35 mouse cellular contexts compared by ENCODE assay signal in the genomic region with DNA sequence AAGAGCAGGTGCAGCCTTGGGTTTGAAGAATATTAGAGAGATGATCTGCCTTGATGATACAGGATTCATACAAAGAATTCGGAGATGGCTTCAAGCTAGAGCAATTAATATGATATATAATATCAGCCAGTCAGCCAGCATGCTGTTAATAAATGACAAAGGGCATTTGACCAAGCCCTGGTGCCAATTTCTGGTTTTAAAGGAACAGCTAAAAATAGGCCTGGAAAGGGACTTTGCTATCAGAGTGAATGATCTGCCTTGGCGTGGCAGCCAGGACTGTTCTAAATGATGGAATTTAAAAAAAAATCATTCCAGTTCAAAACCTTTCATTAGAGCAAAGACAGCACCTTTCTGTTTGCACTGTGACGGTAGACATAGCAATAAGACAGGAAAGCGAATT. TPM values are rescaled to one million over a fixed set of nuclear protein-coding genes. Genes with fewer than 3 reads are reported as not detected.
"Had no signal": no experiment of that assay in that cellular context is flagged by ENCODE, and none has a peak within 500 bp of the region (broad histone marks: within the 10 kb centered on the region; RNA-seq: fewer than 3 reads in every experiment).

No protein-coding gene starts in this region.

- H3K27ac ChIP-seq: heart, adult 2 months; heart, embryonic 10.5 days; heart, embryonic 13.5 days; heart, embryonic 15.5 days; hindbrain, embryonic 10.5 days; hindbrain, embryonic 12.5 days; hindbrain, embryonic 13.5 days; hindbrain, embryonic 14.5 days; hindbrain, embryonic 15.5 days; hindbrain, postnatal 0 days; intestine, embryonic 15.5 days; kidney, embryonic 15.5 days; kidney, postnatal 0 days; layer of hippocampus, adult 2 months; left cerebral cortex, adult 2 months had no signal

- H3K9me3 ChIP-seq: heart, embryonic 10.5 days; heart, embryonic 12.5 days; heart, embryonic 15.5 days; hindbrain, embryonic 10.5 days; hindbrain, embryonic 15.5 days; intestine, embryonic 15.5 days; kidney, embryonic 15.5 days had no signal

- H3K27me3 ChIP-seq: hindbrain, embryonic 12.5 days; hindbrain, embryonic 13.5 days; hindbrain, embryonic 15.5 days; intestine, embryonic 15.5 days; kidney, embryonic 15.5 days had no signal

- ATAC-seq: hindbrain, embryonic 16.5 days; hindbrain, postnatal 0 days; inflammation-experienced regulatory T-cells, adult 6 months; intestine, embryonic 15.5 days; intestine, embryonic 16.5 days; intestine, postnatal 0 days had no signal

- H3K9ac ChIP-seq: heart, embryonic 12.5 days; heart, embryonic 13.5 days; heart, embryonic 15.5 days; hindbrain, embryonic 12.5 days; hindbrain, embryonic 13.5 days; hindbrain, embryonic 14.5 days; hindbrain, embryonic 15.5 days; intestine, embryonic 15.5 days; kidney, embryonic 15.5 days had no signal

- H3K4me3 ChIP-seq: heart, adult 2 months; heart, embryonic 10.5 days; heart, embryonic 12.5 days; heart, embryonic 13.5 days; heart, embryonic 15.5 days; hindbrain, embryonic 10.5 days; hindbrain, embryonic 12.5 days; hindbrain, embryonic 13.5 days; hindbrain, embryonic 15.5 days; intestine, embryonic 15.5 days; kidney, embryonic 15.5 days; layer of hippocampus, adult 2 months; left cerebral cortex, adult 2 months had no signal

- DNase-seq: heart, adult 2 months; heart, postnatal 10 days; heart, postnatal 14 days; heart, postnatal 36 days; heart, postnatal 4 days; kidney, adult 11 months; kidney, postnatal 10 days; kidney, postnatal 14 days; kidney, postnatal 25 days; kidney, postnatal 36 days; kidney, postnatal 4 days; layer of hippocampus, adult 9-11 months; layer of hippocampus, postnatal 36 days had no signal

- H3K36me3 ChIP-seq: heart, embryonic 10.5 days; heart, embryonic 12.5 days; heart, embryonic 13.5 days; heart, embryonic 15.5 days; hindbrain, embryonic 10.5 days; hindbrain, embryonic 12.5 days; hindbrain, embryonic 13.5 days; hindbrain, embryonic 15.5 days; intestine, embryonic 15.5 days; kidney, embryonic 15.5 days had no signal

- H3K4me2 ChIP-seq: heart, embryonic 11.5 days; heart, embryonic 12.5 days; heart, embryonic 13.5 days; heart, embryonic 15.5 days; hindbrain, embryonic 12.5 days; hindbrain, embryonic 13.5 days; hindbrain, embryonic 14.5 days; hindbrain, embryonic 15.5 days; intestine, embryonic 15.5 days; kidney, embryonic 15.5 days had no signal

RNA-seq across cellular contexts. Expression of gene Elfn1, which starts 52.0 kb away (rescaled TPM):
- total RNA-seq: hematopoietic stem cell, adult 5-6 weeks had no signal
- polyA plus RNA-seq: heart, embryonic 14.5 days; inflammation-experienced regulatory T-cells, adult 6 months had no signal
